Mouse (Mus musculus): Measurements from ENCODE around the gene Syt2. TPM values are rescaled to one million over a fixed set of nuclear protein-coding genes. Genes with fewer than 3 reads are reported as not detected.

Gene Syt2
- polyA plus RNA-seq, 1 experiment from 2014 or later, result 0.58 TPM

GRCm38 (mm10) chr1:134679445-134679844 is 33.0 kb downstream of the Syt2 start:
- no peak overlapping the region for H3K4me3 ChIP-seq (replicated peaks; ENCODE audit: low read depth, low read length)
- TF ChIP-seq CTCF (IDR thresholded peaks at IDR 0.05; ENCODE audit: low read depth), result no peak
- no peak overlapping the region for H3K4me2 ChIP-seq (ENCODE audit: low read length)
- ATAC-seq (replicated peaks; ENCODE audit: low FRiP score, low read depth), result no peak
- no peak overlapping the region for H3K9ac ChIP-seq (ENCODE audit: low read depth, low read length)
- DNase-seq (ENCODE audit: low spot score), result no peak
- no peak overlapping the region for H3K27ac ChIP-seq
- 87% methylated on average over 4 of the region's 4 CpGs for WGBS
- no peaks in the 10 kb centered on the region for H3K36me3 ChIP-seq (ENCODE audit: insufficient read depth, low read length)
- H3K9me3 ChIP-seq (replicated peaks; ENCODE audit: low read length), result no peaks in the 10 kb centered on the region
- no peaks in the 10 kb centered on the region for H3K4me1 ChIP-seq (replicated peaks; ENCODE audit: insufficient read depth, low read length)
- H3K27me3 ChIP-seq (ENCODE audit: insufficient read depth, low read length), result no peaks in the 10 kb centered on the region

GRCm38 (mm10) chr1:134680617-134681016 is 34.1 kb downstream of the Syt2 start:
- H3K4me1 ChIP-seq (replicated peaks; ENCODE audit: insufficient read depth, low read length), result no peaks in the 10 kb centered on the region
- no peaks in the 10 kb centered on the region for H3K27me3 ChIP-seq (ENCODE audit: insufficient read depth, low read length)
- H3K4me2 ChIP-seq (ENCODE audit: low read length), result no peak overlapping the region
- no peak overlapping the region for H3K4me3 ChIP-seq (replicated peaks; ENCODE audit: low read depth, low read length)
- H3K36me3 ChIP-seq (ENCODE audit: insufficient read depth, low read length), result no peaks in the 10 kb centered on the region
- TF ChIP-seq CTCF (IDR thresholded peaks at IDR 0.05; ENCODE audit: low read depth), result peak; percentile 31; the same call in 1 of the 2 replicates
- ATAC-seq (replicated peaks; ENCODE audit: low FRiP score, low read depth) (no peak), DNase-seq (ENCODE audit: low spot score) (no peak)
- no peaks in the 10 kb centered on the region for H3K9me3 ChIP-seq (replicated peaks; ENCODE audit: low read length)
- WGBS, result 25% methylated on average over 6 of the region's 6 CpGs
- no peak overlapping the region for H3K27ac ChIP-seq
- no peak overlapping the region for H3K9ac ChIP-seq (ENCODE audit: low read depth, low read length)

- ATAC-seq (replicated peaks; ENCODE audit: low FRiP score, low read depth) (no peak), DNase-seq (ENCODE audit: low spot score) (peak; percentile 51)
- H3K9me3 ChIP-seq (replicated peaks; ENCODE audit: low read length), result no peaks in the 10 kb centered on the region
- 37% methylated on average over 9 of the region's 9 CpGs for WGBS
- H3K36me3 ChIP-seq (ENCODE audit: insufficient read depth, low read length), result no peaks in the 10 kb centered on the region
- H3K4me3 ChIP-seq (replicated peaks; ENCODE audit: low read depth, low read length), result no peak overlapping the region
- H3K27me3 ChIP-seq (ENCODE audit: insufficient read depth, low read length), result no peaks in the 10 kb centered on the region
- no peak overlapping the region for H3K27ac ChIP-seq
- H3K9ac ChIP-seq (ENCODE audit: low read depth, low read length), result no peak overlapping the region
- no peak for TF ChIP-seq CTCF (IDR thresholded peaks at IDR 0.05; ENCODE audit: low read depth)
- no peaks in the 10 kb centered on the region for H3K4me1 ChIP-seq (replicated peaks; ENCODE audit: insufficient read depth, low read length)
- no peak overlapping the region for H3K4me2 ChIP-seq (ENCODE audit: low read length)
These were observed 36.0 kb downstream of the Syt2 start for GRCm38 (mm10) chr1:134682460-134682859.

GRCm38 (mm10) chr1:134686834-134687421 is 40.5 kb downstream of the Syt2 start:
- Histone ChIP-seq H3K4me3 (replicated peaks; ENCODE audit: low read depth, low read length) (no peak overlapping the region), H3K9ac (ENCODE audit: low read depth, low read length) (no peak overlapping the region), H3K9me3 (replicated peaks; ENCODE audit: low read length) (no peaks in the 10 kb centered on the region), H3K27me3 (ENCODE audit: insufficient read depth, low read length) (no peaks in the 10 kb centered on the region), H3K4me1 (replicated peaks; ENCODE audit: insufficient read depth, low read length) (no peaks in the 10 kb centered on the region), H3K27ac (no peak overlapping the region), H3K4me2 (ENCODE audit: low read length) (no peak overlapping the region), H3K36me3 (ENCODE audit: insufficient read depth, low read length) (no peaks in the 10 kb centered on the region)
- ATAC-seq (replicated peaks; ENCODE audit: low FRiP score, low read depth) (0 out of 2 replicates have a peak, but pooled peaks have one; percentile 43), DNase-seq (ENCODE audit: low spot score) (peak; percentile 54)
- no peak for TF ChIP-seq CTCF (IDR thresholded peaks at IDR 0.05; ENCODE audit: low read depth)
- whole genome bisulfite sequencing, result 32% methylated on average over 4 of the region's 4 CpGs

- no peak for ATAC-seq (replicated peaks; ENCODE audit: low FRiP score, low read depth)
- DNase-seq (ENCODE audit: low spot score), result no peak
- no peaks in the 10 kb centered on the region for H3K36me3 ChIP-seq (ENCODE audit: insufficient read depth, low read length)
- H3K27me3 ChIP-seq (ENCODE audit: insufficient read depth, low read length), result no peaks in the 10 kb centered on the region
- H3K27ac ChIP-seq, result no peak overlapping the region
- WGBS, result 63% methylated on average over 2 of the region's 2 CpGs
- no peak overlapping the region for H3K9ac ChIP-seq (ENCODE audit: low read depth, low read length)
- no peaks in the 10 kb centered on the region for H3K4me1 ChIP-seq (replicated peaks; ENCODE audit: insufficient read depth, low read length)
- H3K4me3 ChIP-seq (replicated peaks; ENCODE audit: low read depth, low read length), result no peak overlapping the region
- H3K9me3 ChIP-seq (replicated peaks; ENCODE audit: low read length), result no peaks in the 10 kb centered on the region
- no peak overlapping the region for H3K4me2 ChIP-seq (ENCODE audit: low read length)
- no peak for TF ChIP-seq CTCF (IDR thresholded peaks at IDR 0.05; ENCODE audit: low read depth)
These were observed 49.8 kb downstream of the Syt2 start for GRCm38 (mm10) chr1:134696302-134696701.

- H3K4me2 ChIP-seq (ENCODE audit: low read length), result no peak overlapping the region
- ATAC-seq (replicated peaks; ENCODE audit: low FRiP score, low read depth), result no peak
- TF ChIP-seq CTCF (IDR thresholded peaks at IDR 0.05; ENCODE audit: low read depth), result no peak
- H3K36me3 ChIP-seq (ENCODE audit: insufficient read depth, low read length), result no peaks in the 10 kb centered on the region
- WGBS, result 84% methylated on average over 4 of the region's 4 CpGs
- H3K9ac ChIP-seq (ENCODE audit: low read depth, low read length), result no peak overlapping the region
- no peak overlapping the region for H3K27ac ChIP-seq
- no peaks in the 10 kb centered on the region for H3K9me3 ChIP-seq (replicated peaks; ENCODE audit: low read length)
- no peak overlapping the region for H3K4me3 ChIP-seq (replicated peaks; ENCODE audit: low read depth, low read length)
- DNase-seq (ENCODE audit: low spot score), result no peak
- H3K4me1 ChIP-seq (replicated peaks; ENCODE audit: insufficient read depth, low read length), result no peaks in the 10 kb centered on the region
- H3K27me3 ChIP-seq (ENCODE audit: insufficient read depth, low read length), result no peaks in the 10 kb centered on the region
These were observed 50.6 kb downstream of the Syt2 start for GRCm38 (mm10) chr1:134697073-134697472.
